Mouse (Mus musculus): ENCODE measurements around the gene Ephb3.

DNA sequence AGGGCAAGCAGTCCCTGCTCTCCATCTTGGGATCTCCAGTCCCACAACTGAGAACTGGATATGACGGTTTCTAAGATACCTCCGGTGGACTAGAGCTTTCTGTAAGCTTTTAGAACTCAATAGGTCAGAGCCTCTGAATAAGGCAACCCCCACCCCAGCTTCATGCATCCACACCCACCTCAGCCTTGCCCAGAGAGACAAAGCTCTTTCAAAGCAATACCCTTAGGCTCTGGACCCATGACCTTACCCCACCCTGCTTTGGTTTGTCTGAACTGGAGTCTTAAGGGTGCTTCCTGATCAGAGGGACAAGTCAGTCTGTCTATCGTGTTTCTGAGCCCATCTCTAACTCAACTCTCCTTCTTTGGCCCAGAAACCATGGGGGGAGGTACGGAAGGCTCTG is 1.8 kb upstream of the Ephb3 start:
- no peak for TF ChIP-seq POLR2A (IDR thresholded peaks at IDR 0.05; ENCODE audit: borderline replicate concordance, control insufficient read depth, low read depth, low read length)
- TF ChIP-seq CTCF (IDR thresholded peaks at IDR 0.05; ENCODE audit: control insufficient read depth, insufficient read depth, low read length) = no peak

Data from bone marrow, adult 2 months (tissue).